Mouse (Mus musculus): ENCODE data around the gene Thumpd3. TPM values are rescaled to one million over a fixed set of nuclear protein-coding genes. Genes with fewer than 3 reads are reported as not detected.

Gene Thumpd3
- total and polyA plus RNA-seq, 2 experiments from 2014 or later: 22.6 to 28.8 TPM

GRCm38 (mm10) chr6:113082229-113082628 is 36.2 kb downstream of the Thumpd3 start:
- ATAC-seq (ENCODE audit: insufficient read depth, low read depth) (no peak), DNase-seq (ENCODE audit: low spot score) (peak; percentile 21)
- 15% methylated on average over 6 of the region's 6 CpGs for WGBS
- peak overlapping the region; percentile 37 for H3K4me2 ChIP-seq (ENCODE audit: low read depth, low read length)
- no peak for TF ChIP-seq EP300 (IDR thresholded peaks at IDR 0.05; ENCODE audit: low read depth)
- TF ChIP-seq CTCF (IDR thresholded peaks at IDR 0.05; ENCODE audit: low read depth): no peak
- no peaks in the 10 kb centered on the region for H3K9me3 ChIP-seq (replicated peaks; ENCODE audit: control insufficient read depth, low read length)
- peak overlapping the region; percentile 61 for H3K27ac ChIP-seq (ENCODE audit: low read depth)
- no peak overlapping the region for H3K9ac ChIP-seq (replicated peaks; ENCODE audit: low read depth, low read length)
- peaks cover 33% of the 10 kb centered on the region for H3K4me1 ChIP-seq (ENCODE audit: control insufficient read depth, insufficient read depth)
- no peaks in the 10 kb centered on the region for H3K27me3 ChIP-seq (ENCODE audit: control insufficient read depth, insufficient read depth, low read length)
- no peak overlapping the region for H3K4me3 ChIP-seq (ENCODE audit: low read depth, low read length)
- H3K36me3 ChIP-seq (replicated peaks; ENCODE audit: control insufficient read depth, insufficient read depth, low read length): no peaks in the 10 kb centered on the region

GRCm38 (mm10) chr6:113084590-113084989 is 38.6 kb downstream of the Thumpd3 start:
- no peak overlapping the region for H3K9ac ChIP-seq (replicated peaks; ENCODE audit: low read depth, low read length)
- no peaks in the 10 kb centered on the region for H3K27me3 ChIP-seq (ENCODE audit: control insufficient read depth, insufficient read depth, low read length)
- no peaks in the 10 kb centered on the region for H3K36me3 ChIP-seq (replicated peaks; ENCODE audit: control insufficient read depth, insufficient read depth, low read length)
- 23% methylated on average over 4 of the region's 4 CpGs for WGBS
- peak overlapping the region; percentile 28 for H3K27ac ChIP-seq (ENCODE audit: low read depth)
- DNase-seq (ENCODE audit: low spot score) (no peak), ATAC-seq (ENCODE audit: insufficient read depth, low read depth) (no peak)
- H3K4me1 ChIP-seq (ENCODE audit: control insufficient read depth, insufficient read depth): peaks cover 33% of the 10 kb centered on the region
- no peak for TF ChIP-seq CTCF (IDR thresholded peaks at IDR 0.05; ENCODE audit: low read depth)
- no peak for TF ChIP-seq EP300 (IDR thresholded peaks at IDR 0.05; ENCODE audit: low read depth)
- H3K4me2 ChIP-seq (ENCODE audit: low read depth, low read length): 0 out of 2 replicates have a peak overlapping the region, but pooled peaks have one; percentile 25
- no peak overlapping the region for H3K4me3 ChIP-seq (ENCODE audit: low read depth, low read length)
- no peaks in the 10 kb centered on the region for H3K9me3 ChIP-seq (replicated peaks; ENCODE audit: control insufficient read depth, low read length)

DNA sequence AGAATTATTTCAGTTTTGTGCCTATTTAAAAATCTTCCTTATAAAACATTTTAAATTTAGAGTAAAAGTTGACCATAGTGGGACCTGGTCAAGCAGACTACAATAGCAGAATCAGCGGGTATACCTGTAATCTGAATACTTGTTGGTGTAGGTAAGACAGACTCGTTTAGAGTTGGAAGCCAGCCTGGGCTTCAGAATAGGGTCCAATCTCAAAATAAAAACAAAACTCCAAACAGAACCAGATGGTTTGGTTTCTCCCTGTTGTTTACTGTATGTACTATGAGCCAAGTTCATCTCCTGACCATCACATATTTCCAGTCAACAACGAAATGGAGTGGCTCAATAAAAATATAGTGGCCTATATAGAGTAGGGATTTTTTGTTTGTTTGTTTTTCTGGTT is 47.2 kb downstream of the Thumpd3 start:
- TF ChIP-seq EP300 (IDR thresholded peaks at IDR 0.05; ENCODE audit: low read depth): no peak
- no peak for TF ChIP-seq CTCF (IDR thresholded peaks at IDR 0.05; ENCODE audit: low read depth)
- Histone ChIP-seq H3K9me3 (replicated peaks; ENCODE audit: control insufficient read depth, low read length) (no peaks in the 10 kb centered on the region), H3K27me3 (ENCODE audit: control insufficient read depth, insufficient read depth, low read length) (no peaks in the 10 kb centered on the region), H3K4me3 (ENCODE audit: low read depth, low read length) (no peak overlapping the region), H3K27ac (ENCODE audit: low read depth) (no peak overlapping the region), H3K9ac (replicated peaks; ENCODE audit: low read depth, low read length) (no peak overlapping the region), H3K4me2 (ENCODE audit: low read depth, low read length) (no peak overlapping the region), H3K36me3 (replicated peaks; ENCODE audit: control insufficient read depth, insufficient read depth, low read length) (0 out of 2 replicates have a peak, but pooled peaks cover 2% of the 10 kb centered on the region), H3K4me1 (ENCODE audit: control insufficient read depth, insufficient read depth) (peaks cover 9% of the 10 kb centered on the region; the same call in 1 of the 2 replicates)
- WGBS: 72% methylated on average over 3 of the region's 3 CpGs
- ATAC-seq (ENCODE audit: insufficient read depth, low read depth) (no peak), DNase-seq (ENCODE audit: low spot score) (no peak)

GRCm38 (mm10) chr6:113095547-113095946 is 49.5 kb downstream of the Thumpd3 start:
- no peak overlapping the region for H3K27ac ChIP-seq (ENCODE audit: low read depth)
- H3K4me3 ChIP-seq (ENCODE audit: low read depth, low read length): no peak overlapping the region
- no peak overlapping the region for H3K4me2 ChIP-seq (ENCODE audit: low read depth, low read length)
- peaks cover 16% of the 10 kb centered on the region for H3K4me1 ChIP-seq (ENCODE audit: control insufficient read depth, insufficient read depth)
- H3K9ac ChIP-seq (replicated peaks; ENCODE audit: low read depth, low read length): no peak overlapping the region
- no peak for ATAC-seq (ENCODE audit: insufficient read depth, low read depth)
- 0 out of 2 replicates have a peak, but pooled peaks cover 2% of the 10 kb centered on the region for H3K36me3 ChIP-seq (replicated peaks; ENCODE audit: control insufficient read depth, insufficient read depth, low read length)
- TF ChIP-seq CTCF (IDR thresholded peaks at IDR 0.05; ENCODE audit: low read depth) (no peak), EP300 (IDR thresholded peaks at IDR 0.05; ENCODE audit: low read depth) (no peak)
- no peaks in the 10 kb centered on the region for H3K9me3 ChIP-seq (replicated peaks; ENCODE audit: control insufficient read depth, low read length)
- WGBS: 81% methylated on average over 1 of the region's 1 CpGs
- DNase-seq (ENCODE audit: low spot score): no peak
- H3K27me3 ChIP-seq (ENCODE audit: control insufficient read depth, insufficient read depth, low read length): no peaks in the 10 kb centered on the region

DNA sequence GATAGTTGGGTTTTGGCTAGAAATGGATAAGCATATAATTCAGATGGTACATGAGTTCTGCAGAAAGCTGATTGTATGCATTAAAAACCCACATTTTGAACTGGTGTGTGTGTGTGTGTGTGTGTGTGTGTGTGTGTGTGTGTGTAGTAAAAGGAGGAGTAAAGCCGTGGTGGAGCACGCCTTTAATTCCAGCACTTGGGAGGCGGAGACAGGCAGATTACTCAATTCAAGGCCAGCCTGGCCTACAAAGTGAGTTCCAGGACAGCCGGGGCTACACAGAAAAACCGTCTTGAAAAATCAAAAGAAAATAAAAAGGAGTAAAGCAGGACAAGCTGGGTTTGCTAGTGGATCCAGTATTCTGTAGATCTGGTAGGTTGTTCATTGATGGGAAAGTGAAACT is 51.6 kb downstream of the Thumpd3 start:
- Histone ChIP-seq H3K4me1 (ENCODE audit: control insufficient read depth, insufficient read depth) (peaks cover 25% of the 10 kb centered on the region), H3K9me3 (replicated peaks; ENCODE audit: control insufficient read depth, low read length) (no peaks in the 10 kb centered on the region), H3K36me3 (replicated peaks; ENCODE audit: control insufficient read depth, insufficient read depth, low read length) (0 out of 2 replicates have a peak, but pooled peaks cover 2% of the 10 kb centered on the region), H3K27ac (ENCODE audit: low read depth) (no peak overlapping the region), H3K27me3 (ENCODE audit: control insufficient read depth, insufficient read depth, low read length) (no peaks in the 10 kb centered on the region), H3K9ac (replicated peaks; ENCODE audit: low read depth, low read length) (no peak overlapping the region), H3K4me3 (ENCODE audit: low read depth, low read length) (no peak overlapping the region), H3K4me2 (ENCODE audit: low read depth, low read length) (no peak overlapping the region)
- WGBS: 79% methylated on average over 5 of the region's 5 CpGs
- TF ChIP-seq CTCF (IDR thresholded peaks at IDR 0.05; ENCODE audit: low read depth) (no peak), EP300 (IDR thresholded peaks at IDR 0.05; ENCODE audit: low read depth) (no peak)
- no peak for ATAC-seq (ENCODE audit: insufficient read depth, low read depth)
- no peak for DNase-seq (ENCODE audit: low spot score)
